Mouse (Mus musculus): ENCODE results near the gene Olfr137.

Olfr137 gene

GRCm38 (mm10) chr17:38307470-38307869 is at the start of gene Olfr137:
Gene Olfr137, minus strand, starts transcription at chr17:38307570.
- no peak for DNase-seq (ENCODE audit: low spot score in 2 of 2)

GRCm38 (mm10) chr17:38329531-38329930 is 22.2 kb upstream of the Olfr137 start, which contains the start of gene Olfr136:
Gene Olfr136, plus strand, starts transcription at chr17:38329831.
- no peak for DNase-seq (ENCODE audit: low spot score in 2 of 2)

GRCm38 (mm10) chr17:38260735-38261134 is 46.6 kb downstream of the Olfr137 start, which contains the start of gene Olfr138:
Gene Olfr138, plus strand, starts transcription at chr17:38261035.
- DNase-seq (ENCODE audit: low spot score in 2 of 2): no peak

Measured in spleen, postnatal 4 days (tissue).